Mouse (Mus musculus) urinary bladder, postnatal 10 days (tissue): ENCODE data around the gene Meox1.

Source experiments
- DNase-seq: peaks from one replicate; pipeline ENCODE4 v3.0.0; 2022; ENCODE audit warnings: low spot score

The Meox1 gene

GRCm38 (mm10) chr11:101894204-101894603, at the start of gene Meox1:
Gene Meox1 (minus strand): TSS chr11:101894374.
- no peak for DNase-seq

- no peak for DNase-seq
Measured at GRCm38 (mm10) chr11:101943055-101943454, 48.9 kb upstream of the Meox1 start.

- no peak for DNase-seq
Measured at GRCm38 (mm10) chr11:101937108-101937507, 42.9 kb upstream of the Meox1 start.

DNA sequence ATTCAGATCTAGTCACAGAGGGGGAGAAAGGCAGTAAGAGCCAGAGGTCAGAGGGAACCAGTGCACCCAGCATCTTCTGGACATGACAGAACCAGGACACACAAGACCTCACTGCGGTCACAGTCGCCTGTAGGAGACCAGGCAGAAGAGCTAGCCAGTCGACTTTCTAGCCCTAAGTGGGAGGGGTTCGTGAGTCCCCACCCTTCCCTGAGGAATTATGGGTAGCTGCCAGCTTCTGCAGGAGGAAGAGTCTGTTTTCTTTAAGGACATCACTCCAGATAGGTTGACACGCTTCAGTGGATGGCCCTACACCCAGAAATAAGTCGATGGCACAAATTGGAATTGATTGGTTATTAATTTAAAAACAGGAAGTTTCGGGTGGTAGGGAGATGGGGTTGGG, 42.2 kb upstream of the Meox1 start:
- no peak for DNase-seq

GRCm38 (mm10) chr11:101935743-101936142, 41.6 kb upstream of the Meox1 start:
- no peak for DNase-seq

GRCm38 (mm10) chr11:101931978-101932377, 37.8 kb upstream of the Meox1 start:
- DNase-seq, result no peak

DNA sequence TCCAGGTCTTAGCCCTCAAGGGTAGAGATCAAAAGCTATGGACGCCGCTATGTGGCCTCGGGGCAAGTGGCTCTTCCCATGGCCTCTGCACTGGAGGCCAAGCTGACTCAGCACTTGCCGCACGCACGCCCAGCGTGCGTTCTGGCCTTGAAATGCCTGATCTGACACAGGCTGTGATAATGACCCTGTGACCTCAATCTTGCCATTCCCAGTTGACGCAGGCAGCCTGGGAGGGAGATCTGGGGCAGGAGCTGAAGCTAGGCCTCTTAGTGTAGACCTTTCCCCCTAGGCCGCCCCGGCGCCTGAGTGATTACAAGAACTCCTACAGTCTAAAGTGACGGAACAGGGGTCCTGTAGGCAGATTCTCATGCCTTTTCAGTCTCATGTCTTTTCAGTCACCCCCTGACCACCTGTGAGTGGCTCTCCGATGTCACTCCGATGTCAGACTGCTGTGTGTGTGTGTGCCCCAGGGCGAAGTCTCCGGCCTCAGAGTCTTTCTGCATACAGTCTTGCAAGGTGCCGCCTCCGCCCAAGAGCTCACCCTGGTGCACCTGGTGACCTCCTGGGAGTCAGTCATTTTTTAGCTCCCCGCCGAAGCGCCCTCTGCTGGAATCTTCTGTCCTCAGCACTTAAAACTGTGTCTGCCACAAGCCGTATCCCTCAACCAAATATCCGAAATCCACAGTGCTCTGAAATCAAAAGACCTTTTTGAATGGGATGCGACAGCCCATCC, 34.0 kb upstream of the Meox1 start:
- no peak for DNase-seq

DNA sequence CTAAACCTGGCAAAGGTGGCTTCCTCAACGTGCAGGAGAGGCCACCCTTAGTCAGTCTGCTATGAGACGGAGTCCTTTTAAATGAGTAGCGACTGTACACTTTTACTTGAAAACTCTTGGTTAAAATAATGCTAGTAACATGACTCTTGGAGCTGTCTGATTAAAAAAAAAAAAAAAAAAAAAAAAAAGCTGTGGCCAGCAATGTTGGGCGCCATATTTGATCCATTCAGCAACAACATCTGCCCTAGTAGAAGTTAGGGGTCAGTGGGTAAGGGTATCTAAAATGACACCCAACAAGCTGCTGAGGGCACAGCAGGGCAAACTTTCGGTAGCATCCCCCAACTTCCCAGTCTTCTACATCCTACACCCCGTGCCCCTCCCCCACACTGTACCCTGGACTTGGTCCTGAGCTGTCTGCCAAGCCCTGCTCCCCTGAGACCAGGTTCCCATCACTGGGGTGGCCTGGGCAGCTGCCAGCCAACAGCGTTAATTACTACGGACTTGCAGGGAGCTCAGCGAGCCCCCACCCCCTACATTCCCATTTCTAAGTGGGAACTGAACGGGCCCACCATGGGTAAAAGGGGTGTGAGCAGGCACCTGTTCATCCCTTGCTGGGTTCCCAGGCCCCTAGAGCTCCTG, 32.9 kb upstream of the Meox1 start:
- no peak for DNase-seq

DNA sequence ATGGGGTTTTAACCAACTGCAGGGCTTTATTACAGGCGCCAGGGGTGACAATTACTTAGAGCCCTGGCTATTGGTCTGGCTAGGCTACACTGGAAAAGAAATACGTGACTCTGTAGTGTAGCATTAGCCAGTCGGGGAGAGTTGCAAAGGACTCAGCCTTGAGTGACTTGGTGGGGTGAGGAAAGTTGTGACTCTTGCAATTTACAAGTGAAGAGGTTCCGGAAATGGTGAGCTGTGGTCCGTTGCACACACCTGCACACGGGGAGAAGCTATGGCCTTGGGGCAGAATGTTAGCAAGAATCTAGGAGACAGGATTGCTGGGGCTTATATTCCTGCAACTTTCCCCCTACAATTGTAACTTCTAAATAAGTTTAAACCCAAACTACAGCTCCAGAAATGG, 31.5 kb upstream of the Meox1 start:
- DNase-seq, result no peak

DNA sequence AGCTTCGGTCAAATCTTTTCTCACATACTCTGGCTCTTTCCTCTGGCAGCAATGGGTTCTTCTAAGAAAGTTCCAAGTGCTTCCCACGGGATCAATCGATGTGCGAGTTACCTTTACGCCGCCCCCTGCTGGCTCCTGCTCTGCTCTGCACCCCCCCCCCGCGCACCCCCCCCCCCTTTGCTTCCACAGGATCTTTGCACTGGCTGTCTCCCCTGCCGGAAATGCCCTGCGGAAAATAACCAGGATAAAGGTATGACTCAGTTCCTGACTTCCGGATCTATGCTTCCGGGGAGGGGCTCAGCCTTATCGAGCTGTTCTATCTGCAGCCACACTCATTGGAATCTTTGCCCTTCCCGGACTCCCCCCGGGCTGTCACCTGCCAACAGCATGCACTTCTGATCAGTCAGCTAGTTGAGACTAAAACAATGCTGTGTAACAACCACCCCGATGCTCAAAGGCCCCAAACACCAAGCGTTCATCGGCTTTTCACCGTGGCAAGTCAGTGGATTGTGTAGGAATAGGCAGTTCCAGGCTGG, 30.3 kb upstream of the Meox1 start:
- no peak for DNase-seq

GRCm38 (mm10) chr11:101923988-101924387, 29.8 kb upstream of the Meox1 start:
- DNase-seq, result no peak

DNA sequence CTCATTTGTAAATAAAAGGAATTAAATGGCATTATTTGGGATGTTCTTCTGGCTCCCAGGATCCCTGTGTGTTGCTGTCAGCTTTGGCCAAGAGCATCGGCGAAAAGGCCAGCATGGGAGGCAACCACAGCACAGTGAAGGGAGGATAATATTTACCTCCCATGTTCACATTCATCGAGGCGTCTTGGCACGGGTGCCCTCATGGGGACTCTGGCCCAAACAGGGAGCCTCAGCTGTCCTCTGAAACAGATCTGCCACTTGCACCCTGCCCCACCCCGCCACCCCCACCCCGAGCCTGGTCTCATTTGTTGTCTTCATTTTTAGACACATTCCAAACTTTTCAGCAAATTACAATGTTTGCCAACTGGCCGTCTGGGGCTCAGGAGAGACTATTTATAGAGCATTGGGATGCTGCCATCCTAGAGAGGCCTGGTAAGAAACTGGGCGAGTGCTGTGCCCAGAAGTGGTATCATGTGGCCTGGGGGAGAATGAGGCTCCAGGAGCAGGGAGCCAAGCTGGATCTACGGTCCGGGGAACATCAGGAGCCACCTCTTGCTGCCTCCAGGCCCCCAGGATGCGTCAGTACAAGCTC, 27.3 kb upstream of the Meox1 start:
- DNase-seq, result no peak

GRCm38 (mm10) chr11:101919660-101920059, 25.5 kb upstream of the Meox1 start:
- peak; percentile 56 for DNase-seq

- no peak for DNase-seq
Measured at GRCm38 (mm10) chr11:101918609-101919008, 24.4 kb upstream of the Meox1 start.

- no peak for DNase-seq
Measured at GRCm38 (mm10) chr11:101916772-101917171, 22.6 kb upstream of the Meox1 start.

GRCm38 (mm10) chr11:101913591-101913990, 19.4 kb upstream of the Meox1 start:
- no peak for DNase-seq

GRCm38 (mm10) chr11:101911855-101912579, 17.8 kb upstream of the Meox1 start:
- DNase-seq, result no peak

DNA sequence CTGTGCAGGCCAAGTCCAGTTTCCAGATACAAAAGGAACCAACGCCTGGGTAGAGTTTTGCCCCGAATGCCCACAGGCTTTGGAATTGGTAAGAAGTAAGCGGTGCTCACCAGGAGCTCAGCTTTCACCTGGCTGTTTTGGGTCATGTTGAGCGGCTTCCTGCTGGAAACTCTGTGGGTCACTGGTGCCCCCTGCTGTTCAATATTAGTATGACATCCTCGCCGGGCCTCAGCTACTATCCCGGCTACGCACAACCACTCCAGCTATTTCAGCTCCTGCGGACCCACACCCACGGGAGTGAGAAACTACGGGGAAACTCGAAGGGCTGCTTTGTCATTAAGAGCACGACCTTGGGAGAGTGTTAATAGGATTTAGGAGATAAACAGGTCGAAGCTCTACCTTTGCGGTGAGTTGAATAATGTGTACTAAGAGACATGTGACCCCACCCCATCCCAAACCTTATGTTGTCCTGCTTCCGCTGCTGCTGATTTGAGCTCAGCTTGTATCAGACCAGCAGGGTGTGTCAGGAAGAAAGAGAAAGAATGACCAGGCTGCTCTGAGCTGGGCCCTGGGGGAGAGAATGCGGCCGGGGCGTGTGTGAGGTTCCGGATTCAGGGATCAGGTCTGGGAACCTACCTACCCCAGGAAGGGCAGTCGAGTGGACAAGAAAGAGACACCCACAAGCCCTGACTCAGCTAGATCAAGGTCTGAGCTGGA, 16.2 kb upstream of the Meox1 start:
- peak; percentile 49 for DNase-seq

- DNase-seq, result no peak
Measured at GRCm38 (mm10) chr11:101908777-101909176, 14.6 kb upstream of the Meox1 start.

- DNase-seq, result peak; percentile 37
Measured at GRCm38 (mm10) chr11:101905115-101905514, 10.9 kb upstream of the Meox1 start.

GRCm38 (mm10) chr11:101901309-101901708, 7.1 kb upstream of the Meox1 start:
- DNase-seq, result no peak

GRCm38 (mm10) chr11:101898328-101898727, 4.2 kb upstream of the Meox1 start:
- DNase-seq, result no peak
